Mouse (Mus musculus) intestine, embryonic 14.5 days (tissue): Measurements from ENCODE around the gene Cntfr. TPM values are rescaled to one million over a fixed set of nuclear protein-coding genes. Genes with fewer than 3 reads are reported as not detected.
A peak's percentile ranks its signal among the peaks of the same experiment; 100 is the strongest.

ENCODE experiments used
- ATAC-seq: fragments of 200-750 bp; cut with Nextera tagmentation; replicated peaks from 2 replicates; pipeline ENCODE4 v1.8.0; 2017; ENCODE audit warnings: low read depth, moderate number of reproducible peaks, moderate TSS enrichment, moderate library complexity; ENCODE audit not compliant: low FRiP score, low TSS enrichment
- DNase-seq: peaks from one replicate; pipeline ENCODE4 v3.0.0-alpha.2; 2018; ENCODE audit warnings: low spot score
- H3K27ac ChIP-seq: fragments of 300-500 bp; sonication (generic); 2 replicates; pipeline ENCODE4 v1.5.1; 2014; ENCODE audit warnings: low read depth, mild to moderate bottlenecking, control low read depth
- H3K27me3 ChIP-seq: fragments of 300-500 bp; sonication (generic); replicated peaks from 2 replicates; pipeline ENCODE4 v1.6.1; 2014; ENCODE audit warnings: low read length, control low read depth; ENCODE audit not compliant: control insufficient read depth, insufficient read depth
- H3K36me3 ChIP-seq: fragments of 300-500 bp; sonication (generic); 2 replicates; pipeline ENCODE4 v1.6.1; 2014; ENCODE audit warnings: low read length, control low read depth; ENCODE audit not compliant: control insufficient read depth, insufficient read depth
- H3K4me1 ChIP-seq: fragments of 300-500 bp; sonication (generic); replicated peaks from 2 replicates; pipeline ENCODE4 v1.6.1; 2014; ENCODE audit warnings: low read length, control low read depth, mixed read lengths; ENCODE audit not compliant: control insufficient read depth, insufficient read depth
- H3K4me2 ChIP-seq: fragments of 300-500 bp; sonication (generic); 2 replicates; pipeline ENCODE4 v1.6.1; 2014; ENCODE audit warnings: low read length
- H3K4me3 ChIP-seq: fragments of 300-500 bp; sonication (generic); 2 replicates; pipeline ENCODE4 v1.5.1; 2014; ENCODE audit warnings: low read depth, low read length, control low read depth, mixed read lengths
- H3K9ac ChIP-seq: fragments of 300-500 bp; sonication (generic); 2 replicates; pipeline ENCODE4 v1.6.1; 2014; ENCODE audit warnings: mild to moderate bottlenecking, low read length
- H3K9me3 ChIP-seq: fragments of 300-500 bp; sonication (generic); 2 replicates; pipeline ENCODE4 v1.6.1; 2016; ENCODE audit warnings: low read length, control low read depth; ENCODE audit not compliant: control insufficient read depth
- WGBS: fragments of 180-500 bp; shearing (Covaris S2); extraction: QIAGEN DNeasy Blood & Tissue Kit; methylation state at CpG from one replicate; pipeline ENCODE4 v1.1.7; 2014; 5-methylcytosine and 5-hydroxymethylcytosine counted together
- polyA plus RNA-seq: library from polyadenylated mRNA; unstranded; fragments of >200 nt; fragmentation: Nextera tagmentation; extraction: Ambion mirVana; gene quantifications from 2 replicates; pipeline ENCODE4 v1.2.1, GENCODE M21; 2014

Cntfr gene
- polyA plus RNA-seq, 1 experiment from 2014 or later, result 6.2 TPM

GRCm38 (mm10) chr4:41654217-41654616, 42.7 kb downstream of the Cntfr start:
- Histone ChIP-seq H3K9me3 (no peaks in the 10 kb centered on the region), H3K27me3 (no peaks in the 10 kb centered on the region), H3K4me1 (peaks cover 10% of the 10 kb centered on the region), H3K9ac (no peak overlapping the region), H3K27ac (no peak overlapping the region), H3K4me2 (no peak overlapping the region), H3K36me3 (peaks cover 4% of the 10 kb centered on the region; the same call in 1 of the 2 replicates), H3K4me3 (no peak overlapping the region)
- DNase-seq, result peak; percentile 78
- WGBS, result 9% methylated on average over 7 of the region's 7 CpGs
- no peak for ATAC-seq

DNA sequence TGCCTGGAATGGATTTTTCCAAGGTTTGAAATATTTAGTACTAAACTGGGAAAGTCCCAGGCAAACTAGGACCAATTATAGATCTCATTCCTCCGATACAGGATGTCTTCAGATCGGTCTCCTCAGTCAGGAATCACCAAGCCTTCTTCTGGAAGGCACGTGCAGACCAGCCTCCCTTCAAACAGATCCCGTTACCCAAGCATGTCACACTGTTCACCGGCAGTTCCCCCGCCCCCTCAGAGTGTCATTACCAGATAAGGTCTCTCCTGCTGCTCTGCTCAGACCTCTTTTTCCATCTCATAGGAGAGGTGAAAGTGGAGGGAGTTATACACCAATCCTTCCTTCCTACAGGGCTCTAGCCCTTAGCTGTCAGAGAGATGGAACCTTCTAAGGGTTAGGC, 43.2 kb downstream of the Cntfr start:
- no peak for ATAC-seq
- WGBS, result 67% methylated on average over 6 of the region's 6 CpGs

DNA sequence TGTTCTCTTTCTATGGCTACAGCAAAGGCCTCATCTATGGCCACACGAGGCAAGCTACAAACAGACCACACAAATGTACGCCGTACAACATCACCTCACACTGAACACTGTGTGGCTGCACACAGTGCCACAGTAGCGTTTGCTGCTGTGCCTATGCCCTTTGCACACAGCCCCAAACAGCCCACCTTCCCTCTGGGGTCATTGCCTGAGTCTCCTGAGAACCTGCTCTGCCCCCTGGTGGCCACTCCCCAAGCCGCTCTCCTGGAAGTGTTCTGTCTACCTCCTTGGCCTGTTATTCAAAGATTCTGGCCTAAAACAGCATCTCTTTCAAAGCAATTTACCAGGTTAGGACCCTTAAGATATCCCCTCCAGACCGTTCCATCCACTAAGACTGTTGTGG, 43.6 kb downstream of the Cntfr start:
- ATAC-seq, result 0 out of 2 replicates have a peak, but pooled peaks have one; percentile 40
- Histone ChIP-seq H3K9ac (no peak overlapping the region), H3K4me2 (no peak overlapping the region), H3K27ac (no peak overlapping the region), H3K4me3 (no peak overlapping the region), H3K4me1 (peaks cover 4% of the 10 kb centered on the region; the same call in 1 of the 2 replicates), H3K27me3 (no peaks in the 10 kb centered on the region), H3K9me3 (no peaks in the 10 kb centered on the region), H3K36me3 (peaks cover 3% of the 10 kb centered on the region; the same call in 1 of the 2 replicates)
- DNase-seq, result peak; percentile 82
- 38% methylated on average over 6 of the region's 6 CpGs for WGBS

More for the DNA sequence above, 43.2 kb downstream of the Cntfr start:
- Histone ChIP-seq H3K4me3 (no peak overlapping the region), H3K9ac (no peak overlapping the region), H3K4me1 (peaks cover 7% of the 10 kb centered on the region), H3K9me3 (no peaks in the 10 kb centered on the region), H3K4me2 (no peak overlapping the region), H3K36me3 (peaks cover 4% of the 10 kb centered on the region; the same call in 1 of the 2 replicates), H3K27me3 (no peaks in the 10 kb centered on the region), H3K27ac (no peak overlapping the region)
- no peak for DNase-seq

DNA sequence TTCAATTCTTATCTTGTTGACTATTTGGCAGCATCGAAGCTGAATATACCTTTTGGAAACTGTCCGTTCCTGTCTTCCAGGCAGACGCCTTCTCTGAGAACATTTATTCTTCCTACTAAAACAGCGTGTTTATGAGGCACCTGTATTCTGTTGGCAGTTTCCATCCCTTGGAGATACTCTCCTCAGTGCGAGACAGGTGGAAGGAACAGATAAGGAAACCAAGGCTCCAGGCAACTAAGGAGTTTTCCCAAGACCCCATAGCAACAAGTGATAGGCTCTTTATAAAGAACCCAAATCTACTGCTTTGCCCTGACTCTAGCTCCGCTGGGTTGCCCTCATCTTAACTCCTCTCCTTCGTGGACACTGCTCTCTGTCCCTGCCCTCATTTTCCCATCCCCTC, 48.3 kb downstream of the Cntfr start:
- H3K4me1 ChIP-seq, result no peaks in the 10 kb centered on the region
- WGBS, result 74% methylated on average over 7 of the region's 7 CpGs
- H3K27me3 ChIP-seq, result no peaks in the 10 kb centered on the region
- no peaks in the 10 kb centered on the region for H3K36me3 ChIP-seq
- no peak overlapping the region for H3K4me2 ChIP-seq
- no peak overlapping the region for H3K9ac ChIP-seq
- ATAC-seq (no peak), DNase-seq (no peak)
- H3K9me3 ChIP-seq, result no peaks in the 10 kb centered on the region
- no peak overlapping the region for H3K27ac ChIP-seq
- H3K4me3 ChIP-seq, result no peak overlapping the region

DNA sequence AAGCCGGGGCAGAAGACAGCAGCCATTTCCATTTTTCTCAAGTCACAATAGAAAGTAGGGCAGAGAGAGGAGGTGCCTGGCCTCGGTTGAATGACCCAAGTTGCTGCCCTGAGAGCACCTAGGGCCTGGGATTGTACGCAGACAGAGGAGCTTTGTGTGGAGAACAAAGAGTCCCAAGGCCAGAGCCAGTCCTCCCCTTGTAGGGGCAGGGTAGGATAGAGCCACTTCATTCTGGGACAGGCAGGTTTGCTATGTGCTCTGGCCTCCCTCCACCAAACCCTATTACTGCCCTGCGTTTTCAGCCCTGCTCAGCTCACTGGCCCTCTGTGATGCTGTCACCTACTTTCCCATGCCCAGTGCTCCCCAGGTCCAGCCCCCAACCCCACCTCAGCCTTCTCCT, 48.7 kb downstream of the Cntfr start:
- DNase-seq (no peak), ATAC-seq (no peak)
- no peaks in the 10 kb centered on the region for H3K4me1 ChIP-seq
- H3K4me3 ChIP-seq, result no peak overlapping the region
- H3K9ac ChIP-seq, result no peak overlapping the region
- no peaks in the 10 kb centered on the region for H3K9me3 ChIP-seq
- no peak overlapping the region for H3K4me2 ChIP-seq
- 49% methylated on average over 4 of the region's 4 CpGs for WGBS
- H3K27ac ChIP-seq, result no peak overlapping the region
- H3K27me3 ChIP-seq, result no peaks in the 10 kb centered on the region
- no peaks in the 10 kb centered on the region for H3K36me3 ChIP-seq

DNA sequence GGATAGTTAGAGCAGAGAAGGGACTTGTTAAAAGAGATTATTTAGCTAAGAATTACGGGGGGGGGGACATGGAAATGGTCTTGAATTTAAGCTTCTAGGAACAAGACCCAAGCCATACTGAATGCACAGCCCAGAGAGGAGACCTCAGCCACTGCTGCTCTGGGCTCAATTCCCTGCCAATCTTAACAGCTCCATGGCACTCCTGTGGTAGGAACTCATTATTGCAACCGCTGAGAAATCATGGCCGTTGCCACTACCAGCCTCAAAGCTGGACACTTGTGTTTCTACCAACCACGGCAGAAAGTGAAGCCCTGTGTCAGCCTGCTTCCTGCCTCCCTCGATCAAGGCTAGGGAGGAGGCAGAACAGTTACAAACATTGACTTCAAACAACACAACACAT, 51.4 kb downstream of the Cntfr start:
- no peak overlapping the region for H3K4me3 ChIP-seq
- H3K9ac ChIP-seq, result no peak overlapping the region
- H3K27me3 ChIP-seq, result no peaks in the 10 kb centered on the region
- H3K4me1 ChIP-seq, result 0 out of 2 replicates have a peak, but pooled peaks cover under 1% of the 10 kb centered on the region
- H3K27ac ChIP-seq, result no peak overlapping the region
- H3K4me2 ChIP-seq, result no peak overlapping the region
- H3K9me3 ChIP-seq, result no peaks in the 10 kb centered on the region
- H3K36me3 ChIP-seq, result no peaks in the 10 kb centered on the region
- 28% methylated on average over 5 of the region's 5 CpGs for WGBS
- DNase-seq (no peak), ATAC-seq (no peak)

DNA sequence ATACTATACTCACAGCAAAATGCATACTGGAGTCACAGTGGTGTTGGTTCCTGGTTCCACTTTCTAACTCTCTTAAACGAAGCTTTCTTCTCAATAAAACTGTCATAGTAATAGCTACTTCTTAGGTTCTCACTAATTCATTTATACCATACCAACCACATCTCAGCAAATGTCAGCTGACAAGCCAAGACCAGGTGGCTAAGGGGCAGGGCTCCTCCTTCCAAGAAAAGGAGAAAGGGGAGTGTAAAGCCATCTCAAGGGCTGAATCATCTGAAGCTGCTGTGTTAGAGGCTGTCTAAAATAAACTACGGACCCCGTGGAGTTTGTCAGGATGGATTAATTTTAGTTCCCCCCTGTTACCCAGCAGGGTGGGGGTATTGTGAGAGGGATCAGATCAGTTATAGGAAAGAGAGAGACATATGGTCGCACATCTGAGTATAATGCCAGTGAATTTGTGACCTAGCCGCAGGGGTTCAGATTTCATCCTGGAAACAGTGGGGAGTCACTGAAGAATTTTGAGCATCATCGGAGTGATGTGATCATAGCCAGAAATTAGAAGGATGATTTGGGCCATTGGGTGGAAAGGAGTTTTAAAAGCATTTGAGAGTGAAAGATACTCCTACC, 55.6 kb downstream of the Cntfr start:
- Histone ChIP-seq H3K4me1 (peaks cover 10% of the 10 kb centered on the region), H3K4me2 (no peak overlapping the region), H3K36me3 (no peaks in the 10 kb centered on the region), H3K9ac (no peak overlapping the region), H3K27ac (no peak overlapping the region), H3K27me3 (peaks cover 9% of the 10 kb centered on the region; the same call in 1 of the 2 replicates), H3K9me3 (no peaks in the 10 kb centered on the region), H3K4me3 (no peak overlapping the region)
- WGBS, result 81% methylated on average over 6 of the region's 6 CpGs
- DNase-seq, result no peak
- ATAC-seq, result no peak

GRCm38 (mm10) chr4:41639913-41640507, 56.9 kb downstream of the Cntfr start, which contains the start of gene Enho:
TSS of gene Enho (minus strand) at chr4:41640324.
- Histone ChIP-seq H3K27me3 (peaks cover 9% of the 10 kb centered on the region; the same call in 1 of the 2 replicates), H3K9me3 (no peaks in the 10 kb centered on the region), H3K27ac (peak within 1 kb of the TSS; percentile 51; the same call in 1 of the 2 replicates), H3K4me1 (peaks cover 15% of the 10 kb centered on the region), H3K9ac (peak within 1 kb of the TSS; percentile 72), H3K4me2 (peak within 1 kb of the TSS; percentile 70), H3K4me3 (peak within 1 kb of the TSS; percentile 51), H3K36me3 (no peaks in the 10 kb centered on the region)
- DNase-seq, result peak; percentile 98
- ATAC-seq, result peak; percentile 92
- whole genome bisulfite sequencing, result under 1% methylated on average over 60 of the region's 74 CpGs
